Mouse (Mus musculus): Measurements from ENCODE around the gene Hmga2.
"Not testable (repeated sequence)": the region's sequence is repeated elsewhere in the genome, so short reads cannot be mapped to it uniquely, and the experiment has no call there.

The Hmga2 gene

DNA sequence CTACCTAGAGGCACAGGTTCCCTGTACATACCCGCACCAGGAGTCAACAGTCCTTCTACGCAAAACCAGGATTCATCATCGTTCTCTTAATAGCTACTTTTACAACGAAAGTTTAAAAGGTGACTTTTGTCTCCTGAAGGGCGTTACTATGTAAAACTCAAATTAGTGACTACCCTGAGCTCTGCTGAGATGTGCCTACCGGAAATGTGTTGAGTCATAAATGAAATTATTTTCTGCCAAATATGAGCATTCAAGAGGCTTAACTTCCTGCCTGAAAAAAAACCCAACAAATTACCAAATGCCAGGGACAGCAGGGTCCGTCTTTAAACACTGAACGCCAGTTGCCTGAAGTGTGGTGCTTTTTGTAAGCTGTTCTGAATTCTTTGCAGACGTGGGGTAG, 81.5 kb downstream of the Hmga2 start:
- no peak for DNase-seq (ENCODE audit: low read depth, low spot score)

DNA sequence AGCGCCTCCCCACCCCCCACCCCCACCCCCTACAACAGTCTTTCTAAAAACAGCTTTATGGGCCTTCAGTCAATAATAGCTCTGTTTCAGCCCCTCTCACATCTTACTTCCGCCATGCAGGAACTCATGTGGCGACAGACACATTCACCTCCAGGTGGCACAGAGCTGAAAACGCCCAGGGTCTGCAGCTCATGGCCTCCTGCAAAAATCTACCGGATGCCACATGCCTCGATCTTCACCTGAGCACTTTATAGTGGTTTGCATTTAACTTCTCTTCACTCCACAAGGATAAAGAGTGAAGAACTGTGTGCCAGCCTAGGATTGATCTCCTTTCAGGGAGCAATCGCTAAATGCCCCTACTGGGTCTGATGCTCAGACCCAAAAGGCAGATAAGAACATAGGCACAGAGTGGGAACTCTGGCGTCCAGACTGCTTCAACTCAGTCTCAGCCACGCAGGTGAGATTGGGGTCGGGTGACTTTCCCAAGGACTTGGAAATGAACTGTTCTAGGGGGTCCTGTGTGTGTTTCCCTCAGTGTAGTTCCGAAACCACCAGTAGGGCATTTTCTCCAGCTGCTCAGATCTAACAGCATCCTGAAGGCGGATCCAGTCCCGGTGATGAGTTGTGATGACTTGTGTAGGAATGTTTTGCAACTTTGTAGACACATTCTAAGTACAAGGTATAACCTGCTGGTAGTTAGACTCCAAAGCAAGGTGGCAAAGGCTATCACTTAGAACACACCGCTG, 84.1 kb downstream of the Hmga2 start:
- DNase-seq (ENCODE audit: low read depth, low spot score), result no peak

GRCm38 (mm10) chr10:120390912-120391835, 85.1 kb downstream of the Hmga2 start:
- DNase-seq (ENCODE audit: low read depth, low spot score), result no peak

GRCm38 (mm10) chr10:120389707-120390106, 86.6 kb downstream of the Hmga2 start:
- no peak for DNase-seq (ENCODE audit: low read depth, low spot score)

GRCm38 (mm10) chr10:120388966-120389365, 87.3 kb downstream of the Hmga2 start:
- DNase-seq (ENCODE audit: low read depth, low spot score), result no peak

GRCm38 (mm10) chr10:120388400-120388871, 87.8 kb downstream of the Hmga2 start:
- no peak for DNase-seq (ENCODE audit: low read depth, low spot score)

DNA sequence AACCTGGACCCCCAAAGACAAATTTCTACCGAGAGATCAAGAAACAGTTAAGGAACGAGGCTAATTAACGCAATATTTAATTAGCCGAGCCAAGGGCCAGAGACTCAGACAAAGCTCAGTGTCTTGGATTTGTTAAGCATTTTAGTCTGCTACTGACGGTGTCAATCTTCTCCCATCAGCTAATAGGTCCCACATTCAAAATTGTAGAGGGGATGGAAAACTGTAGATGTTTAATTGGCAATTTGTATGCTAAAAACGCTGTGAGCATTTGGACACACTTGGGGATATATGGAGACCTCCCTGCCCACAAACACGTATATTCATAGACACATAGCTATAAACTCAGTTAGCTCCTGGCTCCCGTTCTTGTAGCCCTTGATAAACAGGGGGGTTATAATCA, 89.2 kb downstream of the Hmga2 start:
- DNase-seq (ENCODE audit: low read depth, low spot score), result no peak

DNA sequence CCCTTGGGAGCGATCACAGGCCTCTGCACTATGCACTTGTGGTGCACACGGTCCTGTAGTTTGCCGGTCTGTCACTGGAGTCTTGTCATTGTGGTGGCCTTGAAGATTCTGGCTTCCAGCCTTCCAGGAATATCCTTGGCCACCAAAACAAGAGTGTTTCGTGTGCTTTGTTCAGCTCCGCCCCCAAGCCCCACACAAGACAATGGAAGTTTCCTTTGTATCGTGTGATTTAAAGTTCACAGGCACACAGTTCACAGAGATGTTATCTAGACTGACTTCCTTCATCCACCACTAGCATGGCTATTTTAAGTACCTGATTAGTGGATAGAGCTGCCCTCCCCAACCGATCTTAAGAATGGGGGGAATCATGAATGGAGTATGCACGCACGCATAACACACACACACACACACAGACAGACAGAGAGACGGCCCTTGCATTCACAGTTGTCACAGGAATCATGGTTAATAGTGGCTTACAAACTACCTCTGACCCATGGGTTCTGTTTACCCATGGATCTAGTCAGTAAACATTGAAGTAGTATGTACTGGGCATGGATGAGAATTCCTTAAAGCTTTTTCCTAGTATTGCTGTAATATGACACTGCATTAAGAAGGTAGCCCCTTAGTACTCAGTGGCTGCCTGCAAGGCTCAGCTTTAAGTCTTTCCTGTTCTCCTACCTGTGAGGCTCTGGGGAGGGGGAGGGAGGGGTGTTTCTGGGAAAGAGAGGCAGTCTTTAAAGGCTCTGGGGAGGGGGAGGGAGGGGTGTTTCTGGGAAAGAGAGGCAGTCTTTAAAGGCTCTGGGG, 91.3 kb downstream of the Hmga2 start:
- no peak for DNase-seq (ENCODE audit: low read depth, low spot score)

DNA sequence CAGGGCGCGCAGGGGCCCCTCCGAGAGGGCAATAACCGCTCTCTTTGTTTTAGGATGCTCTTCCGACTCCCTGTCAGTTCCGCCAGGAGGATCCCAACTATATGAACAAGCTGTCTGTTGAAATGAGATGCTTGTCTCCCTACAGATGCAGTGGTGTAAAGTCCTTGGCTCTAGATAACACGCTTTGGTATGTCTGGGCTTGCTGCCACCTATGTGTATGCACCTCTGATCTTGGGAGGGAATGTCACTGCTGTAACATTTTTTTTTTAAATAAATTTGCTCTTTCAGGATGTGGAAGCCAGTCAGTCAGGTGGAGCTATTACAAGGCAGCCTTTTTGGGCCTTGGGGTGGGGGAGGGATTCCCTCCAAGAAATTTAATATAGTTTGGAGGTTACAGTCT, 92.2 kb downstream of the Hmga2 start:
- DNase-seq (ENCODE audit: low read depth, low spot score), result no peak

GRCm38 (mm10) chr10:120377795-120378194, 98.5 kb downstream of the Hmga2 start:
- no peak for DNase-seq (ENCODE audit: low read depth, low spot score)

DNA sequence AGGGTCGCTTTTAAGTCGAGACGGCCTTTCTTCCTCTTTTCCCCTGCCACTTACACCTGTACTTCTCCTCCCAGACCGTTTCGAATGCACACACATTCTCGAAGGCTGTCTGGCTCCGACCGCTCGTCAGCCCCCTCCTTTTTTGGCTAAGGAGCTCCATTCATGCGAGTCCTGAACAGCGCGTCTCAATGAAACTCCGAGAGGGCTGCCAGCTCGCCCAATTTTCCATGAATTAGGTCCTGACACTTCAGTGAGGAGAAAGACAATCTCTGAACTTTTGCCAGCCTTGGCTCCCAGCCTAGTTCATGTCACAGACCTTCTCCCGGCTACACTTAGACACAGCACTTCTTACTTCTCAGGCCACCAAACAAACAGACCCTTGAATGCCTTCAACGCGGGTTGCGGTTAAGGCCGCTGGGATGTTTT, 98.9 kb downstream of the Hmga2 start:
- DNase-seq (ENCODE audit: low read depth, low spot score), result no peak

DNA sequence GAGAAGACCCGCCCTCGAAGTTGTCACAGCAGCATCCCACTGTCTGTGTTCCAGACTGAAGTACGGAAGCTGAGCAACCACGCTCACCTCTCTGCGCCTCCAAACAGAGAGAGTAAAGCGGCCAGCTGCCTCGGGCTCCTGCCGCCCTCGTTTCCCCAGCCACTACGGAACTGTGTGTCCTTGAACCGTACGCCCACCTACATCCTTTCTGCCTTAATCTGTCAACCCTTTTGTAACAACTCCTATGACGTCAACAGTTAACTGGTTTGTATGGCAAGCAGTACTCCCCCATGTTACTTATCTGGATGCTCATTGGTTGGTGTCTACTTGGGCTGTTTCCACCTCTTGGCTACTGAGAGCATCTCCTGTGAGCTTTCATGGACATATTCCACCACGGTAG, 100.8 kb downstream of the Hmga2 start:
- no peak for DNase-seq (ENCODE audit: low read depth, low spot score)

- DNase-seq (ENCODE audit: low read depth, low spot score), result no peak
These were observed 105.1 kb downstream of the Hmga2 start for GRCm38 (mm10) chr10:120371215-120371614.

DNA sequence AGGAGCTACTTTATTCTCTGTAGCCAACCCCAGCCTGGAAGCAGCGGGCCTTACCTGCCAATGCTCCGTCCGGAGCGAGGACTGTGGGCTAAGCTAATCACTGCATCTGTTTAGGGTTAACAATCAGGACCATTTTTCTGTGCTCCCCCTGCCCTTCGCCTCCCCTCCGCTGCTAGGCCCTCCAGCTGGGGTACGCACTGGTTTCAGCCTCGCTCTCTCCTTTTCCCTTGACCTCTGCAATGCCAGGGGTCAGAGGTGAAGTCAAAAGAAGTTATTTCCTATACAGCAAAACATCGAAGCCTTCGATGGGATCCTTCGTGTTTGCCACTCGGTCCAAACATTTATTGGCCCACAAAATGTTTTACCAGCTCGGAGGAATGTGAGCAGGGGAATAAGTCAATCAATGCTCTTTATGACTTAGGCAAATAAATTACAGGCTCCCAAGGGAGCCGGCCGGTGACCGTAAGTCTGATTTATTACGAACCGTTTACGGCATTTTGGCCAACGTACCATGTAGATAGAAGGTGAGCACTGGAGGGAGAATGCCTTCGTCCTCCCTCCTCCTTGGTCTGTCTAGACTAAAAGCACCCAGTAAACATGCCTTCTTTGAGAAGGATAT, 107.0 kb downstream of the Hmga2 start:
- DNase-seq (ENCODE audit: low read depth, low spot score), result no peak

- not testable (repeated sequence) for DNase-seq (ENCODE audit: low read depth, low spot score)
These were observed 110.1 kb downstream of the Hmga2 start for GRCm38 (mm10) chr10:120366173-120366592.

DNA sequence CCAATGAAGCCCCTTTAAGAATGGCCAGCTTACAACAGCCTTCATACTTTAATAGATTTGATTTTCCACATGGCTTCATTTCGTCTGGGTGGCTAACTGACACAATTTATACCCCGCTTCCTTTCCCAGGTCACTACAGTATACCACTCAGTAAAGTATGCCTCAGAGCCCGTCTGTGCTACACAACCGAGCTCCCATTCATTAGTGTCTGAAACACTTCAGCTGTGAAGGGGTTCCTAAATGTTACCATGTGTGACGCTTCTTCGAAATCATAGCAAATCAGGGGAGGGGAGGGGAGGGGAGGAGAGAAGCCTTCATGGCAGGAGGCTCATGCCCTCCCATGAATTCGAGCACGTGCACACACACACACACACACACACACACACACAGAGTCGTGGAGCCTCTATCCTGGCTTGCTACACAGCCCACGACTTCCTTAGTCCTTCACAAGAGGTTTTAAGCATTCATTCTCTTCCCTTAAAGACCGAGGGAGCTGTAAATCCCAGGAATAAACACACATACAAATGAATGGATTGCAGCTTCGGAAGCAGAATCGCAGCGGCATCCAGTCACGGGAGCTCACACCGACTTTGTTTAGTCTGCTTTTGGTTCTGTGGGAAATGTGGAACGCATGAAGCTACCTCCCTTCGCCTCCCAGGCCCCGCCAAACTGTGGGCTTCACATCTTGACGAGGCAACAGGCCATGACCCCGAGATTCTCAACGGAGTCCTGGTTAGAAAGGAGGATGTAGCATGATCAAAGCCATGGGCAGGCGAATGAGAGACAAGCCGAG, 110.7 kb downstream of the Hmga2 start:
- DNase-seq (ENCODE audit: low read depth, low spot score), result no peak

- no peak for DNase-seq (ENCODE audit: low read depth, low spot score)
These were observed 112.2 kb downstream of the Hmga2 start for GRCm38 (mm10) chr10:120363983-120364582.

GRCm38 (mm10) chr10:120363298-120363982, 112.8 kb downstream of the Hmga2 start:
- not testable (repeated sequence) for DNase-seq (ENCODE audit: low read depth, low spot score)

- DNase-seq (ENCODE audit: low read depth, low spot score), result no peak
These were observed 121.7 kb downstream of the Hmga2 start for GRCm38 (mm10) chr10:120354523-120355030.

All from embryo, embryonic 11.5 days (tissue).